In genomic region chr2:59736401-59736898, GRCm38 (mm10) we compare ENCODE assay signal across 10 mouse cellular contexts.
DNase-seq lines count a peak whose midpoint lies in the region; ATAC-seq and TF ChIP-seq lines count a peak whose summit lies in the region.
"Had no signal": no experiment of that assay in that cellular context is flagged by ENCODE, and none has a peak within 500 bp of the region (broad histone marks: within the 10 kb centered on the region; RNA-seq: fewer than 3 reads in every experiment).

No protein-coding gene starts in this region.

- H3K36me3 ChIP-seq in forebrain, postnatal 0 days (ENCODE audit: insufficient read depth): no peaks in the 10 kb centered on the region
- no peaks in the 10 kb centered on the region for H3K36me3 ChIP-seq in limb, embryonic 15.5 days

- peak; percentile 86 for ATAC-seq in forebrain, postnatal 0 days
- ATAC-seq in limb, embryonic 15.5 days (ENCODE audit: insufficient number of reproducible peaks, low FRiP score, low TSS enrichment, low read depth): peak; percentile 30; the same call in 1 of the 2 replicates

- no peaks in the 10 kb centered on the region for H3K9me3 ChIP-seq in forebrain, postnatal 0 days (ENCODE audit: low read length)
- H3K9me3 ChIP-seq in limb, embryonic 15.5 days: no peaks in the 10 kb centered on the region

- peak; percentile 18; the same call in 1 of the 2 replicates for TF ChIP-seq POLR2A in cerebellum, adult 2 months (IDR thresholded peaks at IDR 0.05; ENCODE audit: borderline replicate concordance, insufficient read depth, low read length)

- H3K9ac ChIP-seq in forebrain, postnatal 0 days: 0 out of 2 replicates have a peak overlapping the region, but pooled peaks have one; percentile 4
- no peak overlapping the region for H3K9ac ChIP-seq in limb, embryonic 15.5 days

- no peak for TF ChIP-seq CTCF in cerebellum, adult 2 months (IDR thresholded peaks at IDR 0.05; ENCODE audit: borderline replicate concordance, insufficient read depth, low read depth, low read length)
- no peak for TF ChIP-seq CTCF in forebrain, postnatal 0 days (IDR thresholded peaks at IDR 0.05; ENCODE audit: low read depth)

- H3K4me3 ChIP-seq in cerebellum, adult 2 months (replicated peaks; ENCODE audit: insufficient read depth, low read depth, low read length): peak overlapping the region; percentile 27
- no peak overlapping the region for H3K4me3 ChIP-seq in forebrain, postnatal 0 days (ENCODE audit: low read depth, low read length)
- H3K4me3 ChIP-seq in limb, embryonic 15.5 days: no peak overlapping the region
- H3K4me3 ChIP-seq: erythroblast, embryonic 14.5 days had no signal

- no peaks in the 10 kb centered on the region for H3K27me3 ChIP-seq in cerebellum, adult 2 months (ENCODE audit: control insufficient read depth, insufficient read depth, low read length)
- no peaks in the 10 kb centered on the region for H3K27me3 ChIP-seq in forebrain, postnatal 0 days (ENCODE audit: insufficient read depth, low read length)
- H3K27me3 ChIP-seq in limb, embryonic 15.5 days: no peaks in the 10 kb centered on the region

- peaks cover 31% of the 10 kb centered on the region for H3K4me1 ChIP-seq in cerebellum, adult 2 months (ENCODE audit: control insufficient read depth, insufficient read depth, low read length)
- H3K4me1 ChIP-seq in forebrain, postnatal 0 days (ENCODE audit: insufficient read depth): peaks cover 10% of the 10 kb centered on the region; the same call in 1 of the 2 replicates
- peaks cover 24% of the 10 kb centered on the region for H3K4me1 ChIP-seq in limb, embryonic 15.5 days

- 8% methylated on average over 10 of the region's 10 CpGs for WGBS in cerebellum, adult 2 months
- WGBS in forebrain, postnatal 0 days: 30% methylated on average over 10 of the region's 10 CpGs
- 17% methylated on average over 10 of the region's 10 CpGs for WGBS in limb, embryonic 15.5 days

- H3K4me2 ChIP-seq in forebrain, postnatal 0 days (ENCODE audit: low read depth): peak overlapping the region; percentile 29
- H3K4me2 ChIP-seq in limb, embryonic 15.5 days: no peak overlapping the region

- H3K27ac ChIP-seq in cerebellum, adult 2 months (ENCODE audit: insufficient read depth, low read length): peak overlapping the region; percentile 32; the same call in 1 of the 2 replicates
- peak overlapping the region; percentile 50; the same call in 1 of the 2 replicates for H3K27ac ChIP-seq in forebrain, postnatal 0 days (ENCODE audit: low read depth, low read length)
- H3K27ac ChIP-seq in limb, embryonic 15.5 days: peak overlapping the region; percentile 61

- intact Hi-C loops in left cerebral cortex, postnatal 4 days (cut with DNase I): no loop called here

- peak; percentile 85 for DNase-seq in left cerebral cortex, postnatal 4 days
- DNase-seq in left cerebral cortex, adult 8-10 months (ENCODE audit: low spot score in 2 of 2): no peak
- DNase-seq in cerebellum, adult 2 months: peak; percentile 86 to 92
- DNase-seq in forebrain, postnatal 0 days: peak; percentile 65
- no peak for DNase-seq in kidney, adult 8-10 months
- no peak for DNase-seq in spleen, adult 12 weeks (ENCODE audit: low spot score)
- DNase-seq in spleen, postnatal 4 days (ENCODE audit: low spot score in 2 of 2): no peak
- DNase-seq: adrenal gland, postnatal 36 days had no signal

Comparison
In these comparisons a context has a peak if more than half of its experiments do, and no peak if none do; other contexts are left out.
1. DNase-seq: peak in left cerebral cortex, postnatal 4 days (single experiment), cerebellum, adult 2 months (2 of 2) and forebrain, postnatal 0 days (single experiment); none in left cerebral cortex, adult 8-10 months (0 of 2), kidney, adult 8-10 months (0 of 2), spleen, adult 12 weeks (single experiment) and spleen, postnatal 4 days (0 of 2).
2. Peak in every context shown above with its lines, with median percentiles within 50 percentile points of each other: H3K27ac ChIP-seq.